Mouse (Mus musculus) stomach, postnatal 0 days (tissue): ENCODE results near the gene Aco1.

Source experiments
- CTCF ChIP-seq: IDR thresholded peaks from 2 replicates; pipeline ENCODE4 v1.5.1; 2016; ENCODE audit warnings: antibody characterized with exemption, low read depth, mild to moderate bottlenecking, moderate library complexity
- EP300 ChIP-seq: optimal IDR thresholded peaks from 2 replicates; pipeline ENCODE3; 2016; ENCODE audit warnings: antibody characterized with exemption

- TF ChIP-seq CTCF (no peak), EP300 (no peak)
These were observed 28.6 kb downstream of the Aco1 start for GRCm38 (mm10) chr4:40171477-40171876.
